Mouse (Mus musculus): ENCODE results near the gene Nmrk1. TPM values are rescaled to one million over a fixed set of nuclear protein-coding genes. Genes with fewer than 3 reads are reported as not detected.

The Nmrk1 gene
- total RNA-seq, 4 experiments from 2014 or later = 3.0 to 4.8 (median 3.6) TPM

GRCm38 (mm10) chr19:18615680-18616240 is 16.0 kb upstream of the Nmrk1 start:
- no peak for DNase-seq (ENCODE audit: low spot score in 2 of 2)

- DNase-seq (ENCODE audit: low spot score in 2 of 2) = no peak
Observed at GRCm38 (mm10) chr19:18617504-18617903, 14.2 kb upstream of the Nmrk1 start.

- no peak for DNase-seq (ENCODE audit: low spot score in 2 of 2)
Observed at GRCm38 (mm10) chr19:18619060-18619459, 12.7 kb upstream of the Nmrk1 start.

GRCm38 (mm10) chr19:18619691-18620090 is 12.1 kb upstream of the Nmrk1 start:
- DNase-seq (ENCODE audit: low spot score in 2 of 2) = no peak

- DNase-seq (ENCODE audit: low spot score in 2 of 2) = no peak
Observed at GRCm38 (mm10) chr19:18623894-18624293, 7.9 kb upstream of the Nmrk1 start.

GRCm38 (mm10) chr19:18629589-18629988 is 2.2 kb upstream of the Nmrk1 start:
- DNase-seq (ENCODE audit: low spot score in 2 of 2) = no peak

- no peak for DNase-seq (ENCODE audit: low spot score in 2 of 2)
Observed at GRCm38 (mm10) chr19:18630221-18631119, 1.3 kb upstream of the Nmrk1 start.

GRCm38 (mm10) chr19:18631161-18631643 is 548 bp upstream of the Nmrk1 start:
- DNase-seq (ENCODE audit: low spot score in 2 of 2) = peak; percentile 54 to 62

GRCm38 (mm10) chr19:18632231-18633185 is 758 bp downstream of the Nmrk1 start:
- no peak for DNase-seq (ENCODE audit: low spot score in 2 of 2)

GRCm38 (mm10) chr19:18637954-18638353 is 6.2 kb downstream of the Nmrk1 start:
- DNase-seq (ENCODE audit: low spot score in 2 of 2) = no peak

GRCm38 (mm10) chr19:18638949-18639348 is 7.2 kb downstream of the Nmrk1 start:
- no peak for DNase-seq (ENCODE audit: low spot score in 2 of 2)

- no peak for DNase-seq (ENCODE audit: low spot score in 2 of 2)
Observed at GRCm38 (mm10) chr19:18639552-18639951, 7.8 kb downstream of the Nmrk1 start.

- no peak for DNase-seq (ENCODE audit: low spot score in 2 of 2)
Observed at GRCm38 (mm10) chr19:18641001-18641400, 9.3 kb downstream of the Nmrk1 start.

- DNase-seq (ENCODE audit: low spot score in 2 of 2) = no peak
Observed at GRCm38 (mm10) chr19:18643411-18643810, 11.7 kb downstream of the Nmrk1 start.

- DNase-seq (ENCODE audit: low spot score in 2 of 2) = no peak
Observed at GRCm38 (mm10) chr19:18644084-18644483, 12.3 kb downstream of the Nmrk1 start.

GRCm38 (mm10) chr19:18646397-18646796 is 14.6 kb downstream of the Nmrk1 start:
- no peak for DNase-seq (ENCODE audit: low spot score in 2 of 2)

- DNase-seq (ENCODE audit: low spot score in 2 of 2) = no peak
Observed at GRCm38 (mm10) chr19:18646853-18647420, 15.2 kb downstream of the Nmrk1 start.

- DNase-seq (ENCODE audit: low spot score in 2 of 2) = peak; percentile 48 to 58
Observed at GRCm38 (mm10) chr19:18647775-18648557, 16.2 kb downstream of the Nmrk1 start.

GRCm38 (mm10) chr19:18648558-18648945 is 16.8 kb downstream of the Nmrk1 start:
- no peak for DNase-seq (ENCODE audit: low spot score in 2 of 2)

- no peak for DNase-seq (ENCODE audit: low spot score in 2 of 2)
Observed at GRCm38 (mm10) chr19:18649955-18650354, 18.2 kb downstream of the Nmrk1 start.

All from gastrocnemius, adult 8-10 months (tissue).